Mouse (Mus musculus) monocyte, adult 5-6 weeks (primary cell): ENCODE measurements around the gene Pbp2. TPM values are rescaled to one million over a fixed set of nuclear protein-coding genes. Genes with fewer than 3 reads are reported as not detected.

Experiments
- ATAC-seq: fragments of 153-309, 156-312 bp; replicated peaks from 2 replicates; pipeline ENCODE4 v1.8.0; 2017; ENCODE audit warnings: mild to moderate bottlenecking; ENCODE audit not compliant: low TSS enrichment, insufficient number of reproducible peaks, severe bottlenecking, poor library complexity, low FRiP score
- total RNA-seq: library from RNA; stranded (forward); fragments of 200-1000, 200-491, 200-594 nt; gene quantifications from 3 replicates; pipeline ENCODE4 v1.2.3, GENCODE M21; 2017

Pbp2 gene
- total RNA-seq: 0.49 TPM in 1 of 3 replicates, not detected in the others

DNA sequence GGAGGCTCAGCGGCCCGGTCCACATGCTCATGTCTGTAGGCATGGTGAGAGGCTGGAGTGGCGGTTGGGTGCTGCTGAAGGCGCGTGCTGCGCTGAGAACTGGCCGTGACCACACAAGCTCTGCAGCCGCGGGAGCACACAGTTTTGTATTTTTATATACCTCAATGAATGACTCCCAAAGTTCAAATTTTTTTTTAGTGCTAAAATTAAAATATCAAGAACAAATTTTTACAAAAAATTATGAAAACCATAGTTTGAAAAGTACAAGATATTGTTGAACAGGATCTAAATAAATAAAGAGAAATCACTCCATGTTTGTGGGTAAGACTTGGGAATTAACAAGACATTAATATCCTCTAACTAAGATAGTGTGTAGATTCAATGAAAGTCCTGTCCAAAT is at the start of gene Pbp2:
Gene Pbp2, minus strand, starts transcription at position 101 of the 400 bp plus-strand sequence.
- no peak for ATAC-seq

GRCm38 (mm10) chr6:135354953-135355352 is 44.7 kb upstream of the Pbp2 start:
- no peak for ATAC-seq

DNA sequence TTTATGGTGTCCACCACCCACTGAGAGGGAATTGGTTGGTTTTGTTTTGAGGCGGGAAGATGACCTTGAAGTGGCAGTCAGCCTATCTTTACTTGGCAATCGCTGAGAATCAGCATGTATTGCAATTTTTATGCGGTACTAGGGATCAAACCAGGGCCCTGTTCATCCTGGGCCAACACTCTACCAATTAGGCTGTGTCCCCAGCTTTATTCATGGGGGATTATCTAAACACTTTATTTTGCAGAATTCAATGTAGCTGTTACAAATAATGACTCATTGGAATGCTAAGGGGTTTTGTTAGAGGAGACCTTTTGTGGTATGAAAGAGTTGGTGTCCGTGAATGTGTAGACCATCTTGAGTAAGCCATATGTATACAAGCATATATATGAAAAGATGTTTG is 42.3 kb upstream of the Pbp2 start:
- ATAC-seq: no peak

GRCm38 (mm10) chr6:135351638-135352302 is 41.6 kb upstream of the Pbp2 start:
- no peak for ATAC-seq

GRCm38 (mm10) chr6:135341076-135341378 is 30.8 kb upstream of the Pbp2 start:
- ATAC-seq: no peak

GRCm38 (mm10) chr6:135340355-135341075 is 30.3 kb upstream of the Pbp2 start:
- no peak for ATAC-seq

GRCm38 (mm10) chr6:135336376-135336775 is 26.2 kb upstream of the Pbp2 start:
- ATAC-seq: no peak

- no peak for ATAC-seq
These were observed 23.9 kb upstream of the Pbp2 start for GRCm38 (mm10) chr6:135333994-135334651.

- no peak for ATAC-seq
These were observed 22.6 kb upstream of the Pbp2 start for GRCm38 (mm10) chr6:135332737-135333281.

DNA sequence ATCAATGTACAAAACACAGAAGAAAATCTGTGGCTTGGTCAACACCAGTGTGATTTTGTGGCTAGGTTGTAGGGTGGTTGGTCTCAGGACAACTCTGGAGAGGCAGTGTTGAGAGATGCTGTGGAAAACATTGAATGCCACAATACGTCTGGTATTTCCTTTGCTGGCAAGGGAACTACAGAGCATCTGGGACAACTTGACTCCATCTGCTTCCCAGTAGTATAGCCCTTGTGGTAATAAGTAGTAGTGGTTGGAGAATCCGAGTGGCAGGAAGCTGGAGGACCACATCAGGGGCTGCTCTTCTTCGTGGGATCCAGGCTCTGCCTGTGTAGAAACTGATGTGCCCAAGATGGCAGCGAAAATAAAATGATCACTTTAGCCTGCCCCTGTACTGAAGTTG is 21.7 kb upstream of the Pbp2 start:
- ATAC-seq: no peak

GRCm38 (mm10) chr6:135326847-135327246 is 16.6 kb upstream of the Pbp2 start:
- ATAC-seq: no peak

DNA sequence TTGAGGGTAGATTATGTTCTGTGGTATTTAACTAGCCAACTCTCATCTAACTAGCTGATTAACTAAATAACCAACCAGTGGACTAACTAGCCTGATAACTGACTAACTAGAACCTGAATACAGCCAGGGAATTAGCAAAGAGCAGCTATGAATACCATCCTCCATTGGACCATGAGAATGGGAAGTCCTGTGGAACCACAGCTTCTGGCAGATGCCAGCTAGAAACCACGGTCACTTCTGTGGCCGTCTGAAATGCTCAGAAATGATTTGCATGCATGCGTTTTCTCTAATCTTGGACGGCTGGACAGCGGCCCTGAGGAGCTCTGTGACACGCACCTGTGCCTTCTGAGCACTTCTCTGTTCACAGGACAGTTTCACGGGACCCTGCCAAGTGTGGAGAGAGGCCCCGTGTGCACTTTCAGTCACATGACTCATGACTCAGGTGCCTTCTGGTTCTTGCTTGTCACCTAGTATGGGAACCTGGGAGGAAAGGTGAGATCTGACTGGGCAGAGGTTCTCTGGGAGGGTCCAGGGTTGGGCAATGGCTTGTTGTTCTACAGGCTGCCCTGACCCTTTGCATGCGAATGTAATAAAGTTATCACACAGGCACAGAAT is 14.6 kb upstream of the Pbp2 start:
- no peak for ATAC-seq

DNA sequence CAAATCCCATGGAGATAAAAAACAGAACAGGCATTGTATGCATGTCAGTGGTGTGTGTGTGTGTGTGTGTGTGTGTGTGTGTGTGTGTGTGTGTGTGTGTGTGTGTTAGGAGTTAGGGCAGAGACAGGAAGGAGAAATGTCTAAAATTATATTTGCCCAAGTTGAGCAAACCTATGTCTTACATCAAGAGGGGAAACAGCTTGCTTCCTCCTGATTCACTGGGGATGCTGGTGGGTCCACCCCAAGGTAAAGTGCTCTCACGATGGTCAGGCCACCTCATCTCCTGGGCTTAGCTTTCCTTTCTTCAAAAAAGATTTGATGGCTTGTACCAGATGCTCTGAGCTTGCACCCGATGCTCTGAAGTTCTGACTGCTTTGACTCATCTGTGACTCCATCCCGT is 13.9 kb upstream of the Pbp2 start:
- ATAC-seq: no peak

GRCm38 (mm10) chr6:135323311-135323982 is 13.2 kb upstream of the Pbp2 start:
- ATAC-seq: peak; percentile 43

- no peak for ATAC-seq
These were observed 12.5 kb upstream of the Pbp2 start for GRCm38 (mm10) chr6:135322749-135323148.

GRCm38 (mm10) chr6:135319431-135319933 is 9.3 kb upstream of the Pbp2 start:
- no peak for ATAC-seq

- ATAC-seq: no peak
These were observed 5.9 kb upstream of the Pbp2 start for GRCm38 (mm10) chr6:135316141-135316540.

DNA sequence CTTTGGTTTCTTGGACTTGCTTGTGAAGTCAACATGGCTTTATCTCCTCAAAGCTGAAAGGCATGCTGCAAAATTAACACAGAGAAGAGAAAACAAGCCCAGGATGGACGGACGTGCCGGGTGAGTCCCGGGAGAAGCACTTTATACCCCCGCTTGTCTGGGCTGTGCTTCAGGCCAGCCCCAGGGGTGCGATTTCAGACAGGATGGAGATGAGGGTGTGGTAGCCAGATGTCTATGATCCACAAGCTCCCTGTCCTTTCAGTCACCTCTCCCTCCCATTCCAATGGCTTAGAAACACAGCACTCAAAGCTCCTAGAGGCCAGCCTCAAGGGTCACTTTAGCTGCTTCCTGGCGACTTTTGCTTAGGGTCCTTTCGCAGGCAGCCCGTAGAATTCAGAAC is 3.8 kb upstream of the Pbp2 start:
- no peak for ATAC-seq

GRCm38 (mm10) chr6:135312038-135312437 is 1.8 kb upstream of the Pbp2 start:
- ATAC-seq: no peak
